Mouse (Mus musculus) urinary bladder, postnatal 36 days (tissue): ENCODE measurements around the gene Scnm1.
A peak's percentile ranks its signal among the peaks of the same experiment; 100 is the strongest.
"Not testable (repeated sequence)": the region's sequence is repeated elsewhere in the genome, so short reads cannot be mapped to it uniquely, and the experiment has no call there.

Experiments
- DNase-seq, 2 experiments: peaks; one replicate each; pipeline ENCODE4 v3.0.0; 2022; ENCODE audit warnings: low spot score in 2 of 2, mixed read lengths in 1 of 2

Scnm1 gene

DNA sequence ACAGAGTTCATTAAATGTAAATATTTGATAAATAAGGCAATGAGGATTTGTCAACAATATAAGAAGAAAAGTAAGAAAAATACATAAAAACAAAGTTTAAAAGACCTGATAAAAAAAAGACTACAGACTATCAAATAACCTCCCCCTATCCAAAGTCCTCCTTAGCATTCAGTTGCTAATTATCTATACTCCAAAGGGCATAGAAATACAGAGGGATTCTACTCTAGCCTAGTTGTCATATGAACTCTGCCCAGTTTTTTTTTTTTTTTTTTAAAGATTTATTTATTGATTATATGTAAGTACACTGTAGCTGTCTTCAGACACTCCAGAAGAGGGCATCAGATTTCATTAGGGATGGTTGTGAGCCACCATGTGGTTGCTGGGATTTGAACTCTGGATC, 26.5 kb downstream of the Scnm1 start:
- not testable (repeated sequence) for DNase-seq

GRCm38 (mm10) chr3:95106338-95107117, 27.3 kb downstream of the Scnm1 start, which contains the start of gene Pip5k1a:
Pip5k1a (minus strand) TSS chr3:95106930.
- peak; percentile 85 to 94 for DNase-seq

- no peak for DNase-seq
Observed at GRCm38 (mm10) chr3:95105586-95106337, 28.0 kb downstream of the Scnm1 start.

DNA sequence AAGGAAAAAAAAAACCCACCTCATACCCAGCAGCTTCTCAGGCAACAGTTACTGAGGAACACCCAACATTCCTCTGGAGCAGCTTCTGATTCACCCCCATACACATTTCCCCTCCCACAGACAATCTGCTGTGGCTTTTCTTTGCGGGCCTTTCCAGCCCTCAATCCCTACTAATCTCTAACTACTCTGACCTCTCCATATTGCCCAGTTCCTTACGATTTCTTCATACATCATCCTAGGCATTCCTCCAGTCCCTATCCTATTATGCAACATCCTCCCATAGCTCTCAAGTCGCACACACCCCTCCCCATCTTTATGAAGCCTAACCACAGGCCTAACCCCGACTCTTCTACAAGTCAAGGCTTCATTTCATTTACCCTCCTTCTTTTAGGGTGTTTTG, 28.7 kb downstream of the Scnm1 start:
- DNase-seq = no peak

DNA sequence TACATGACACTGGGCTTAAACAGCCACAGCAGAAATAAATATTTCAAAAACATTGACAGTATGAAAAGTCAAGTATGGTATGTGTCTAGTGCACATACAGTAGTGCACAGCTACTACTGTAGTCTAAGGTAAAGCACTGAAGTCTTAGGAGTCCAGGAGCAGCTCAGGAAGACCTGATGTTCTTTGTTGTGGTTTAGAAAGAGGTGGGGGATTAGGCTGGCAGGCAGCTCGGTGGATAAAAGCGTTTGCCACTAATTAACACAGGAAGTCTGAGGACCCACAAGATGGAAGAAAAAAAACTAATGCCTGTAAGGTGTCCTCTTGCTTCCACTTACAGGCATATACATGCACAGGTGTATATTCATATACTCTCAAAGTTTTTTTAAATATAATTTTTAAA, 33.0 kb downstream of the Scnm1 start:
- no peak for DNase-seq

DNA sequence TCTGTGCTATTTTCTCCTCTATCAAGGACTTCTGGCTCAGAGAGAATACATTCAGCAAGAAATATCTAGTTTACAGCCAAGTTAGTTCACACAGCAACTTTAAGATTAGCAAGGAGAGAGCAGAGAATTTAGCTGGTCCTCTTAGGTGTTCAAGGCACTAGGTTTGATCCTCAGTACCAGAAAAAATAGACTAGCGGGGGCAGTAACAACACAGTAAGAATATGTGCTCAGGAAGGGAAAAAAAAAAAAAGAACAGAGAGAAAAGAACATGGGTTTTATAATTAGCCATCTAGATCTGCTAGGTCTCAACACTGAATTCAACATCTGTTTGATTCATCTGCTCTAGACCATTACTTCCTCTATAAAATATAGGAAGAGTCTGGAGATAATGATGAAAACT, 45.7 kb downstream of the Scnm1 start:
- no peak for DNase-seq
